Mouse (Mus musculus): ENCODE data around the gene Nrxn2. TPM values are rescaled to one million over a fixed set of nuclear protein-coding genes. Genes with fewer than 3 reads are reported as not detected.
A peak's percentile ranks its signal among the peaks of the same experiment; 100 is the strongest.

The Nrxn2 gene
- total RNA-seq, 1 experiment, result 9.5 TPM

GRCm38 (mm10) chr19:6543035-6543383, 124.5 kb downstream of the Nrxn2 start:
- H3K4me3 ChIP-seq (ENCODE audit: insufficient read depth in 1 of 2, low read depth in 1 of 2, low read length in 2 of 2, poor library complexity in 1 of 2, severe bottlenecking in 1 of 2), result no peak overlapping the region
- H3K9ac ChIP-seq (ENCODE audit: insufficient read depth, low read depth, low read length, poor library complexity, severe bottlenecking), result no peak overlapping the region
- TF ChIP-seq CHD2 (IDR thresholded peaks at IDR 0.05; ENCODE audit: low read depth, low read length), result no peak
- no peak for TF ChIP-seq MAFK (IDR thresholded peaks at IDR 0.05; ENCODE audit: insufficient read depth, low read depth, low read length)
- TF ChIP-seq ZC3H11A (IDR thresholded peaks at IDR 0.05; ENCODE audit: borderline replicate concordance, low read depth, low read length), result no peak
- TF ChIP-seq ZNF384 (IDR thresholded peaks at IDR 0.05; ENCODE audit: low read depth, low read length), result no peak
- no peak for TF ChIP-seq HCFC1 (IDR thresholded peaks at IDR 0.05; ENCODE audit: borderline replicate concordance, insufficient read depth, low read length)
- no peak overlapping the region for H3K27ac ChIP-seq (ENCODE audit: insufficient read depth, low read depth, low read length, poor library complexity, severe bottlenecking)
- DNase-seq (ENCODE audit: low read depth, low spot score), result no peak
- peaks cover 0 to 8% of the 10 kb centered on the region in 2 experiments; a peak in 1 of 4 replicates for H3K4me1 ChIP-seq (ENCODE audit: control insufficient read depth in 2 of 2, insufficient read depth in 2 of 2, low read length in 2 of 2, poor library complexity in 1 of 2)
- H3K9me3 ChIP-seq (ENCODE audit: control insufficient read depth, insufficient read depth, low read depth, low read length), result no peaks in the 10 kb centered on the region
- in situ Hi-C loops (cut with MboI; ENCODE audit: low sequenced_read_pairs in 2 of 2, unreplicated experiment in 2 of 2), result no loop called here
- no peaks in the 10 kb centered on the region for H3K36me3 ChIP-seq (ENCODE audit: control insufficient read depth, insufficient read depth, low read length, poor library complexity, severe bottlenecking)

- Histone ChIP-seq H3K9ac (ENCODE audit: insufficient read depth, low read depth, low read length, poor library complexity, severe bottlenecking) (no peak overlapping the region), H3K27ac (ENCODE audit: insufficient read depth, low read depth, low read length, poor library complexity, severe bottlenecking) (no peak overlapping the region), H3K9me3 (ENCODE audit: control insufficient read depth, insufficient read depth, low read depth, low read length) (no peaks in the 10 kb centered on the region), H3K4me3 (ENCODE audit: insufficient read depth in 1 of 2, low read depth in 1 of 2, low read length in 2 of 2, poor library complexity in 1 of 2, severe bottlenecking in 1 of 2) (no peak overlapping the region), H3K4me1 (ENCODE audit: control insufficient read depth in 2 of 2, insufficient read depth in 2 of 2, low read length in 2 of 2, poor library complexity in 1 of 2) (peaks cover 0 to 8% of the 10 kb centered on the region in 2 experiments; a peak in 1 of 4 replicates), H3K36me3 (ENCODE audit: control insufficient read depth, insufficient read depth, low read length, poor library complexity, severe bottlenecking) (no peaks in the 10 kb centered on the region)
- in situ Hi-C loops (cut with MboI; ENCODE audit: low sequenced_read_pairs in 2 of 2, unreplicated experiment in 2 of 2), result no loop called here
- DNase-seq (ENCODE audit: low read depth, low spot score), result no peak
- TF ChIP-seq CHD2 (IDR thresholded peaks at IDR 0.05; ENCODE audit: low read depth, low read length) (no peak), ZC3H11A (IDR thresholded peaks at IDR 0.05; ENCODE audit: borderline replicate concordance, low read depth, low read length) (no peak), HCFC1 (IDR thresholded peaks at IDR 0.05; ENCODE audit: borderline replicate concordance, insufficient read depth, low read length) (no peak), ZNF384 (IDR thresholded peaks at IDR 0.05; ENCODE audit: low read depth, low read length) (no peak), MAFK (IDR thresholded peaks at IDR 0.05; ENCODE audit: insufficient read depth, low read depth, low read length) (no peak)
These were observed 125.0 kb downstream of the Nrxn2 start for GRCm38 (mm10) chr19:6543518-6543917.

DNA sequence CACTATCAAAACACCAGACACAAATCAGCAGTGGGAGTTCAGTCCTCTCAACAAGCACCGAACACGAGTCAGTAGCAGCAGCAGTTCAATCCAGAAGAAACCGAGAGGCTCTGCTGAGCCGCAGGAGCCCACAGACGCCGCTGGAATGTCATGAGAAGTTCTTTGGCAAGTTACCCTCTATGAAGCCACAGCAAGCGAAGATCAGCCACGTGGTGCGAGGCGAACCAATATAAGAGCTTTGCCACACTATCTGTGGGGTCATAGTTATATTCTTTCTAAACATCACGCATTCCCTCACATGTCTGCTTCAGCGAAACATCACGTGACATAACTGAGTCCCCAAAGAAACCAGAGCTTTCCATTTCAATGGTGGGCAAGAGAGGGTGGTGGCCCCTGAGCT, 126.2 kb downstream of the Nrxn2 start:
- peaks cover 0 to 8% of the 10 kb centered on the region in 2 experiments; a peak in 1 of 4 replicates for H3K4me1 ChIP-seq (ENCODE audit: control insufficient read depth in 2 of 2, insufficient read depth in 2 of 2, low read length in 2 of 2, poor library complexity in 1 of 2)
- H3K36me3 ChIP-seq (ENCODE audit: control insufficient read depth, insufficient read depth, low read length, poor library complexity, severe bottlenecking), result no peaks in the 10 kb centered on the region
- no peaks in the 10 kb centered on the region for H3K9me3 ChIP-seq (ENCODE audit: control insufficient read depth, insufficient read depth, low read depth, low read length)
- TF ChIP-seq ZNF384 (IDR thresholded peaks at IDR 0.05; ENCODE audit: low read depth, low read length), result no peak
- no peak for TF ChIP-seq ZC3H11A (IDR thresholded peaks at IDR 0.05; ENCODE audit: borderline replicate concordance, low read depth, low read length)
- no peak for TF ChIP-seq CHD2 (IDR thresholded peaks at IDR 0.05; ENCODE audit: low read depth, low read length)
- TF ChIP-seq HCFC1 (IDR thresholded peaks at IDR 0.05; ENCODE audit: borderline replicate concordance, insufficient read depth, low read length), result no peak
- TF ChIP-seq MAFK (IDR thresholded peaks at IDR 0.05; ENCODE audit: insufficient read depth, low read depth, low read length), result no peak
- no peak overlapping the region for H3K27ac ChIP-seq (ENCODE audit: insufficient read depth, low read depth, low read length, poor library complexity, severe bottlenecking)
- H3K4me3 ChIP-seq (ENCODE audit: insufficient read depth in 1 of 2, low read depth in 1 of 2, low read length in 2 of 2, poor library complexity in 1 of 2, severe bottlenecking in 1 of 2), result no peak overlapping the region
- H3K9ac ChIP-seq (ENCODE audit: insufficient read depth, low read depth, low read length, poor library complexity, severe bottlenecking), result no peak overlapping the region
- no peak for DNase-seq (ENCODE audit: low read depth, low spot score)
- in situ Hi-C loops (cut with MboI; ENCODE audit: low sequenced_read_pairs in 2 of 2, unreplicated experiment in 2 of 2), result no loop called here

GRCm38 (mm10) chr19:6545481-6545880, 127.0 kb downstream of the Nrxn2 start:
- H3K9me3 ChIP-seq (ENCODE audit: control insufficient read depth, insufficient read depth, low read depth, low read length), result no peaks in the 10 kb centered on the region
- H3K9ac ChIP-seq (ENCODE audit: insufficient read depth, low read depth, low read length, poor library complexity, severe bottlenecking), result no peak overlapping the region
- DNase-seq (ENCODE audit: low read depth, low spot score), result no peak
- no peak overlapping the region for H3K4me3 ChIP-seq (ENCODE audit: insufficient read depth in 1 of 2, low read depth in 1 of 2, low read length in 2 of 2, poor library complexity in 1 of 2, severe bottlenecking in 1 of 2)
- TF ChIP-seq CHD2 (IDR thresholded peaks at IDR 0.05; ENCODE audit: low read depth, low read length) (no peak), ZNF384 (IDR thresholded peaks at IDR 0.05; ENCODE audit: low read depth, low read length) (no peak), MAFK (IDR thresholded peaks at IDR 0.05; ENCODE audit: insufficient read depth, low read depth, low read length) (no peak), ZC3H11A (IDR thresholded peaks at IDR 0.05; ENCODE audit: borderline replicate concordance, low read depth, low read length) (no peak), HCFC1 (IDR thresholded peaks at IDR 0.05; ENCODE audit: borderline replicate concordance, insufficient read depth, low read length) (no peak)
- in situ Hi-C loops (cut with MboI; ENCODE audit: low sequenced_read_pairs in 2 of 2, unreplicated experiment in 2 of 2), result no loop called here
- no peak overlapping the region for H3K27ac ChIP-seq (ENCODE audit: insufficient read depth, low read depth, low read length, poor library complexity, severe bottlenecking)
- no peaks in the 10 kb centered on the region for H3K36me3 ChIP-seq (ENCODE audit: control insufficient read depth, insufficient read depth, low read length, poor library complexity, severe bottlenecking)
- H3K4me1 ChIP-seq (ENCODE audit: control insufficient read depth in 2 of 2, insufficient read depth in 2 of 2, low read length in 2 of 2, poor library complexity in 1 of 2), result peaks cover 0 to 5% of the 10 kb centered on the region in 2 experiments; a peak in 1 of 4 replicates

GRCm38 (mm10) chr19:6546096-6546495, 127.6 kb downstream of the Nrxn2 start:
- DNase-seq (ENCODE audit: low read depth, low spot score), result no peak
- Histone ChIP-seq H3K4me1 (ENCODE audit: control insufficient read depth in 2 of 2, insufficient read depth in 2 of 2, low read length in 2 of 2, poor library complexity in 1 of 2) (peaks cover 0 to under 1% of the 10 kb centered on the region in 2 experiments; a peak in 1 of 4 replicates), H3K4me3 (ENCODE audit: insufficient read depth in 1 of 2, low read depth in 1 of 2, low read length in 2 of 2, poor library complexity in 1 of 2, severe bottlenecking in 1 of 2) (no peak overlapping the region), H3K27ac (ENCODE audit: insufficient read depth, low read depth, low read length, poor library complexity, severe bottlenecking) (no peak overlapping the region), H3K9me3 (ENCODE audit: control insufficient read depth, insufficient read depth, low read depth, low read length) (no peaks in the 10 kb centered on the region), H3K9ac (ENCODE audit: insufficient read depth, low read depth, low read length, poor library complexity, severe bottlenecking) (no peak overlapping the region), H3K36me3 (ENCODE audit: control insufficient read depth, insufficient read depth, low read length, poor library complexity, severe bottlenecking) (no peaks in the 10 kb centered on the region)
- in situ Hi-C loops (cut with MboI; ENCODE audit: low sequenced_read_pairs in 2 of 2, unreplicated experiment in 2 of 2), result no loop called here
- TF ChIP-seq MAFK (IDR thresholded peaks at IDR 0.05; ENCODE audit: insufficient read depth, low read depth, low read length) (peak; percentile 49; the same call in 1 of the 2 replicates), CHD2 (IDR thresholded peaks at IDR 0.05; ENCODE audit: low read depth, low read length) (no peak)
